Mouse (Mus musculus): Measurements from ENCODE around the gene Gpkow. TPM values are rescaled to one million over a fixed set of nuclear protein-coding genes. Genes with fewer than 3 reads are reported as not detected.
"Not testable (repeated sequence)": the region's sequence is repeated elsewhere in the genome, so short reads cannot be mapped to it uniquely, and the experiment has no call there.

Gene Gpkow
- polyA plus RNA-seq, 1 experiment from 2014 or later = 36.0 TPM

DNA sequence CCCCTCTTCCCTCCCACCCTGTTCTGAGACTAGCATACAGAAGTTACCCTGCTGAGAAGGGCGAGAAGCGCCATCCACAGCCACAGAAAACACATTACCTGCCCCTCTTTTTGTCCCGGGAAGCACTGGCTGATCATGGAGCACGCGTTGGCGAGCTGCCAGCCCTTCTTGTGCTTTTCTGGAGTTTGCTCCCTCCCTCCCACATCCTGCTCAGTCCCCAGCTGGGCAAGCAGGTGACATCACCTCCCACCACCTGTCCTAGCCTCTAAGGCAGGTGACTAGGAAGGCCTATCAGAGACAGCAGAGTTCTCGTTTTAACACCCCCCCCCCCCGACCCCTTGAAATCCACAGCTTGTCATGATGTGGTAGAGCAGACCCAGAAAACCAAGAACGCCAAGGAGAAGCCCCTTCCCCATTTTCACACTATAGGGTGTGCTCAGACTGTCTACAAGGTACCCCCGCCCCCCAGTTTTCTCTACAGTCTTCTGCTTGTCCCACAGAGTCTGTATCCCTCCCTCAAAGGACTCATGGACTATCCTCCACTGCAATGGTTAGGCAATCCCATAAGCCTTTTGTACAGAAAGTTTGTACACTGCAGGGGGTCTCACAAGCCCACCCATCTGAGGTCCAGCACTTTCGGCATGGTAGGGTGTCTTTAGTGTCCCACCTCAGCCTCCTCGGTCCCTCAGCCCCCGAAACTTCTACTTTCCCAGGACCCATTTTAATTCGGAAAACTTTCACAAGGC is 42.6 kb downstream of the Gpkow start:
- no peak for DNase-seq (ENCODE audit: low spot score)
- H3K36me3 ChIP-seq = peaks cover 27% of the 10 kb centered on the region; the same call in 1 of the 2 replicates
- H3K27me3 ChIP-seq (ENCODE audit: insufficient read depth, poor library complexity, severe bottlenecking) = no peaks in the 10 kb centered on the region
- WGBS = 74% methylated on average over 14 of the region's 14 CpGs
- no peak overlapping the region for H3K27ac ChIP-seq
- no peak overlapping the region for H3K4me3 ChIP-seq
- H3K4me1 ChIP-seq (replicated peaks) = no peaks in the 10 kb centered on the region
- H3K9me3 ChIP-seq = no peaks in the 10 kb centered on the region; the same call in 1 of the 2 replicates

DNA sequence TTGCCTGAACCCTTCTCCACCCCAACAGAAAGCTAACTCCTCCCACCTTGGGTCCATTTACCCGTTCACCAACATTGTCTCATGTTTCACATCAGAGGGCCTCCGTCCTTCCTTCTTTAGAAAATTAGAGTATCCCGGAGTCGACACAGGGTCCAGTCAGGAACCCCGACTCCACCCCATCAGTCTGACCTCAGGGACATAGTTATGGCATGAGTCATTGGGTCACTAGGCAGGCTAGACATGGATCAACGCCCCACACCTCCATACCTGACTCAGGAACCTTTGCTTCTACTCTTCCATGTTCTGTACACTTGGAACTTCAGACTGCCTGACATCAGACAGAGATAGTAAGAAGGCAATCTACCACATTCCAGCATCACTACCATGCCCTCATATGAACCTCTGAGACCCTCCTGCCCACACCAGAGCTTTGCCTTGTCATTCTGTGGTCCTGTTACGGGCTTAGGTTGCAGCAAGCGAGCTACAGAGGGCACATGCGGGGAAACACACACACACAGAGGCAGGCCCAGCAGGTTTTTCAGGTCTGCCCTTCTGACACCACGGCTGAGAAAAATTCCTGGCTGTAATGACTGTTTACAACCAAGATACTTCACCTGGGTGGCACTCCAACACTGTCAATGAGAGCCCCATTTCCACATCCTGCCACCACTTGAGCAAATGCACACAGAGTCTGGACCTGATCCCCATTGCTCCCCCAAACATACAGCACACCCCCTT is 43.3 kb downstream of the Gpkow start:
- Histone ChIP-seq H3K27me3 (ENCODE audit: insufficient read depth, poor library complexity, severe bottlenecking) (no peaks in the 10 kb centered on the region), H3K27ac (no peak overlapping the region), H3K36me3 (peaks cover 23% of the 10 kb centered on the region; the same call in 1 of the 2 replicates), H3K9me3 (no peaks in the 10 kb centered on the region; the same call in 1 of the 2 replicates), H3K4me1 (replicated peaks) (no peaks in the 10 kb centered on the region), H3K4me3 (no peak overlapping the region)
- WGBS = 68% methylated on average over 10 of the region's 10 CpGs
- DNase-seq (ENCODE audit: low spot score) = no peak

DNA sequence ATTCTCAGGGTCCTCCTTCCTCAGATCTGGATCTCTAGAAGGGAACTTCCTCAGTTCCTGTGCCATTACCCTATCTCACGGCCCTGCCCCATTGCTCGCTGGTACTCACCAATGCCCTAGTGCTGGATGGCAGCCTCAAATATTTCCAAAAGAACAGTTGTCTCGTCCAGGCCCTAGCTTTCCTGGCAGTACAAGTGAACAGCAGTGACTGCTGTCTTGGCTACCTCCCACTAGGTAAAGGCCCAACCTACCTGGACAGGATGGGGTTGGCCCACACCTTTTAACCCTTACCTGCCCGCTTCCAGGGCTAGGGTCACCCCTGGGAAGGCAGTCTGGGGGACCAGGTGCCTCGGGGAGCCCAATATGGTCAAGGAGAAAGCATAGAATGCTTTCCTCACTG is 44.2 kb downstream of the Gpkow start:
- DNase-seq (ENCODE audit: low spot score) = no peak
- no peaks in the 10 kb centered on the region for H3K27me3 ChIP-seq (ENCODE audit: insufficient read depth, poor library complexity, severe bottlenecking)

DNA sequence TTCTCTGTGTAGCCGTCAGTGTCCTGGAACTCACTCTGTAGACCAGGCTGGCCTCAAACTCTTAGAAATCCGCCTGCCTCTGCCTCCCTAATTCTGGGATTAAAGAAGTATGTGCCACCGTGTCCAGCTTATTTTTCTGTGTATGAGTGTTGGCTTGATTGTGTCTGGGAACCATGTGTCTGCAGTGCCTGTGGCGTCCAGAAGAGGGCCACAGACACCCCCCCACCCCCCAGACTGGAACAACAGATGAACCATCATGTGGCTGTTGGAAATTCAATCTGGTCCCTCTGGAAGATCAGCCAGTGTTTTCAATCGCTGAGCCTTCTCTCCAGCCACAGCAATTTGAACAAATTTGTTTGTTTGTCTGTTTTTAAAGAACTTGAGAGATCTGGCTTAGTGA is 46.5 kb downstream of the Gpkow start:
- Histone ChIP-seq H3K27me3 (ENCODE audit: insufficient read depth, poor library complexity, severe bottlenecking) (no peaks in the 10 kb centered on the region), H3K27ac (no peak overlapping the region), H3K9me3 (no peaks in the 10 kb centered on the region), H3K4me3 (no peak overlapping the region), H3K4me1 (replicated peaks) (no peaks in the 10 kb centered on the region), H3K36me3 (no peaks in the 10 kb centered on the region)
- WGBS = 59% methylated on average over 5 of the region's 5 CpGs
- DNase-seq (ENCODE audit: low spot score) = no peak

More for the DNA sequence above, 44.2 kb downstream of the Gpkow start:
- Histone ChIP-seq H3K9me3 (no peaks in the 10 kb centered on the region; the same call in 1 of the 2 replicates), H3K4me3 (no peak overlapping the region), H3K27ac (no peak overlapping the region), H3K36me3 (peaks cover 15% of the 10 kb centered on the region; the same call in 1 of the 2 replicates), H3K4me1 (replicated peaks) (no peaks in the 10 kb centered on the region)
- 80% methylated on average over 5 of the region's 5 CpGs for WGBS

DNA sequence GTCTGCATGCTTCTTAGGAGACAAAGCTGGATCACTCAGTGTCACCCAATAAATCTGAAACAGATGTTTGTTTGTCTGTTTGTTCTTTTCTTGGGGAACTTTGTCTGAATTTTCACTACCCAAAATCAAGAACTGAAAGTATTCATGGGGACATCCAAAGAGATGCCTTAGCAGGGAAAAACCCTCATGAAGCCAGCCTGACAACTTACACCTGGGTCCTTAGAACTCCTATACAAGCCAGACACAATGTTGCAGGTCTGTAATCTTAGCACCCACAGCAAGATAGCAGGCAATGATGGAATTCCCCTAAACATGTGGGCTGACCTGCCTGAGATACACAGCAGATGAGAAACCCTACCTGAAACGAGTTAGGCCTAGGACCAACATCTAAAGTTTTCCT is 48.0 kb downstream of the Gpkow start:
- no peak for DNase-seq (ENCODE audit: low spot score)
- 68% methylated on average over 1 of the region's 1 CpGs for WGBS
- H3K4me3 ChIP-seq = no peak overlapping the region
- no peaks in the 10 kb centered on the region for H3K27me3 ChIP-seq (ENCODE audit: insufficient read depth, poor library complexity, severe bottlenecking)
- no peaks in the 10 kb centered on the region for H3K36me3 ChIP-seq
- H3K27ac ChIP-seq = no peak overlapping the region
- no peaks in the 10 kb centered on the region for H3K9me3 ChIP-seq
- peaks cover 4% of the 10 kb centered on the region; the same call in 1 of the 2 replicates for H3K4me1 ChIP-seq (replicated peaks)

DNA sequence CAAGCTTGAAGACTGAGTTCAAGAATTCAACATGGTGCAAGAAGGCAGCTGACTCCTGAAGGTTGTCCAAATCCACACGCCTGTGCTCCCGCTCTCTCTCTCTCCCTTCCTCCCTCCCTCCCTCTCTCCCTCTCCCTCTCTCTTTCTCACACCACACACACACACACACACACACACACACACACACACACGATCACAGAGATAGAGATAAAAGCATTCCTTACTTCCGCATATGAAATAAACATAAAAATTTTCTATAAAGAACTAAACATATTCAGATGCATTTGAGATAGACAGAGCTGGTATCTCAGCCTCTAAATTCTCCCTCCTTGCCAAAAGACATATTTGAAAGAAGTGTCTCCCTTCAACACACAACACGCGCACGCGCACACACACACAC is 48.5 kb downstream of the Gpkow start:
- 93% methylated on average over 8 of the region's 8 CpGs for WGBS
- H3K36me3 ChIP-seq = no peaks in the 10 kb centered on the region
- H3K4me3 ChIP-seq = no peak overlapping the region
- no peak overlapping the region for H3K27ac ChIP-seq
- H3K9me3 ChIP-seq = no peaks in the 10 kb centered on the region
- H3K4me1 ChIP-seq (replicated peaks) = peaks cover 7% of the 10 kb centered on the region; the same call in 1 of the 2 replicates
- no peak for DNase-seq (ENCODE audit: low spot score)
- no peaks in the 10 kb centered on the region for H3K27me3 ChIP-seq (ENCODE audit: insufficient read depth, poor library complexity, severe bottlenecking)

DNA sequence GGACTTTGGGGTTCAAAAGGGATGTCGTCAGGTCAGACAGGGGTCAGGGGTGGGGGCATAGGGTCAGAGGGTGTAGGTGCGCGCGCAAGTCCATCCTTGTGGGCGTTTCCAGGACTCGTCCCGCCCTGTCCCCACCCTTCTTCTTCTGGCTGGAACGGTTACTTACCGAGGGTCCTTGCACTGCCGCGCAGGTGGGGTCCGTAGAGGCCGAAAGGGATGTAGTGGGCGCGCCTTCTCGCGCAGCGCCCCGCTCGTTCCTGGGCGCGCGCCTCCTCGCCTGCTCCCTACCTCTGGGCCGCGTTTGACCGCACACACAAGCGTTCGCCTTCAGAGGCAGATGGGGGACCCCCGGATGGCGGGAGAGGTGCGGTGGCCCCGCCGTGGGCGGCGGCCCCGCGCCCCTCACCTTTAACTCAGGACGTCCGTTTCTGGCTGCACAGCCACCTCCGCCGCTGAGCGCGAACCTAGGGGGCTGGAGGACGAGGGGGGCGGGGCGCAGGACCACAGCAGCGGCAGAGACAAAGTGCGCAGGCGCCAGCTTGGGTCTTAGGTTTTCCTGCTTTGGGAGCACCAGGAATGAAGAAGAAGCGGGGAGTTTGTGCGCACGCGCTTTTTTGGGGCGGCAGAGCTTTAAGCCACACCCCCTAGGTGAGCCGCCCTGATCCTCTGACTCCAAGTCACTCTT is 53.6 kb downstream of the Gpkow start, which contains the start of gene Ccdc120:
TSS of gene Ccdc120 (minus strand) at position 474 of the 685 bp plus-strand sequence.
- Histone ChIP-seq H3K27ac (peak within 1 kb of the TSS; percentile 86), H3K27me3 (ENCODE audit: insufficient read depth, poor library complexity, severe bottlenecking) (no peaks in the 10 kb centered on the region), H3K36me3 (no peaks in the 10 kb centered on the region), H3K4me1 (replicated peaks) (peaks cover 7% of the 10 kb centered on the region; the same call in 1 of the 2 replicates), H3K4me3 (peak within 1 kb of the TSS; percentile 69), H3K9me3 (no peaks in the 10 kb centered on the region)
- WGBS = 16% methylated on average over 54 of the region's 56 CpGs
- peak; percentile 77 for DNase-seq (ENCODE audit: low spot score)

DNA sequence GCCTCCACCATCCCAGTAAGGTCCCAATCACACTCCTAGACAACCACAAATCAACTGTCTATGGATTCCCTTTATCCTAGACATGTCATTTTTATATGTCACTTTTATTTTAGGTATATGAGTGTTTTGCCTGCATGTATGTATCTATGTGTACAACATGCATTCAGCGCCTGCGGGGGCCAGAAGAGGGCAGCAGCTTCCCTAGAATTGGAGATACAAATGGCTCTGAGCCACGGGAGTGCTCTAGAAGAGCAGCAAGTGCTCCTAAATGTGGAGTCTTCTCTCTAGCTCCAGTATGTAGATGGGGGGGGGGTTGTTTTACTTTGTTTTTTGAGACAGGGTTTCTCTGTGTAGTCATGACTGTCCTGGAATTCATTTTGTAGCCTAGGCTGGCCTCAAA is 56.7 kb downstream of the Gpkow start:
- not testable (repeated sequence) for H3K4me1 ChIP-seq (replicated peaks)

More for the DNA sequence above, 56.7 kb downstream of the Gpkow start:
- not testable (repeated sequence) for H3K27ac ChIP-seq; H3K4me3 ChIP-seq; DNase-seq (ENCODE audit: low spot score); H3K9me3 ChIP-seq; H3K27me3 ChIP-seq (ENCODE audit: insufficient read depth, poor library complexity, severe bottlenecking); H3K36me3 ChIP-seq
- WGBS = 19% methylated on average over 3 of the region's 3 CpGs

Other genes starting within 250 kb of the Gpkow start
- 0.07 and 0.08 TPM in 2 replicates for gene Foxp3, start 123.5 kb upstream of the Gpkow start, polyA plus RNA-seq (2016; fragmentation: Nextera tagmentation; extraction: Ambion mirVana)
- 2.5 and 2.8 TPM in 2 replicates for gene Ppp1r3f, start 122.8 kb upstream of the Gpkow start, polyA plus RNA-seq (2016; fragmentation: Nextera tagmentation; extraction: Ambion mirVana)
- 33.5 and 34.4 TPM in 2 replicates for gene Ccdc22, start 91.6 kb upstream of the Gpkow start, polyA plus RNA-seq (2016; fragmentation: Nextera tagmentation; extraction: Ambion mirVana)
- gene Cacna1f, start 90.0 kb upstream of the Gpkow start, polyA plus RNA-seq (2016; fragmentation: Nextera tagmentation; extraction: Ambion mirVana) = not detected in 2 replicates
- 18.5 and 26.5 TPM in 2 replicates for gene Syp, start 58.7 kb upstream of the Gpkow start, polyA plus RNA-seq (2016; fragmentation: Nextera tagmentation; extraction: Ambion mirVana)
- gene Prickle3, start 39.9 kb upstream of the Gpkow start, polyA plus RNA-seq (2016; fragmentation: Nextera tagmentation; extraction: Ambion mirVana) = 4.4 and 4.5 TPM in 2 replicates
- 40.9 and 52.0 TPM in 2 replicates for gene Plp2, start 25.7 kb upstream of the Gpkow start, polyA plus RNA-seq (2016; fragmentation: Nextera tagmentation; extraction: Ambion mirVana)
- not detected in 2 replicates for gene Magix, start 15.9 kb upstream of the Gpkow start, polyA plus RNA-seq (2016; fragmentation: Nextera tagmentation; extraction: Ambion mirVana)
- 19.5 and 23.7 TPM in 2 replicates for gene Wdr45, start 17.2 kb downstream of the Gpkow start, polyA plus RNA-seq (2016; fragmentation: Nextera tagmentation; extraction: Ambion mirVana)
- gene Gm45208, start 25.1 kb downstream of the Gpkow start, polyA plus RNA-seq (2016; fragmentation: Nextera tagmentation; extraction: Ambion mirVana) = not detected in 2 replicates
- 78.2 and 101 TPM in 2 replicates for gene Praf2, start 31.3 kb downstream of the Gpkow start, polyA plus RNA-seq (2016; fragmentation: Nextera tagmentation; extraction: Ambion mirVana)
- gene Ccdc120, start 53.8 kb downstream of the Gpkow start, polyA plus RNA-seq (2016; fragmentation: Nextera tagmentation; extraction: Ambion mirVana) = 18.7 and 22.9 TPM in 2 replicates
- 31.7 and 36.5 TPM in 2 replicates for gene Tfe3, start 65.4 kb downstream of the Gpkow start, polyA plus RNA-seq (2016; fragmentation: Nextera tagmentation; extraction: Ambion mirVana)
- 45.3 and 47.8 TPM in 2 replicates for gene Gripap1, start 92.6 kb downstream of the Gpkow start, polyA plus RNA-seq (2016; fragmentation: Nextera tagmentation; extraction: Ambion mirVana)
- gene Kcnd1, start 125.2 kb downstream of the Gpkow start, polyA plus RNA-seq (2016; fragmentation: Nextera tagmentation; extraction: Ambion mirVana) = 1.4 and 2.2 TPM in 2 replicates
- 43.8 and 55.9 TPM in 2 replicates for gene Otud5, start 144.2 kb downstream of the Gpkow start, polyA plus RNA-seq (2016; fragmentation: Nextera tagmentation; extraction: Ambion mirVana)
- 8.8 and 10.2 TPM in 2 replicates for gene Pim2, start 181.1 kb downstream of the Gpkow start, polyA plus RNA-seq (2016; fragmentation: Nextera tagmentation; extraction: Ambion mirVana)
- gene Slc35a2, start 186.9 kb downstream of the Gpkow start, polyA plus RNA-seq (2016; fragmentation: Nextera tagmentation; extraction: Ambion mirVana) = 26.6 and 32.5 TPM in 2 replicates
- gene Pqbp1, start 202.1 kb downstream of the Gpkow start, polyA plus RNA-seq (2016; fragmentation: Nextera tagmentation; extraction: Ambion mirVana) = 131 and 160 TPM in 2 replicates
- 206 and 214 TPM in 2 replicates for gene Timm17b, start 202.2 kb downstream of the Gpkow start, polyA plus RNA-seq (2016; fragmentation: Nextera tagmentation; extraction: Ambion mirVana)
- gene Gm10491, start 210.7 kb downstream of the Gpkow start, polyA plus RNA-seq (2016; fragmentation: Nextera tagmentation; extraction: Ambion mirVana) = not detected in 2 replicates
- not detected in 2 replicates for gene Gm10490, start 212.4 kb downstream of the Gpkow start, polyA plus RNA-seq (2016; fragmentation: Nextera tagmentation; extraction: Ambion mirVana)
- gene Pcsk1n, start 222.7 kb downstream of the Gpkow start, polyA plus RNA-seq (2016; fragmentation: Nextera tagmentation; extraction: Ambion mirVana) = 7.8 and 39.8 TPM in 2 replicates
- not detected in 2 replicates for gene Eras, start 231.5 kb downstream of the Gpkow start, polyA plus RNA-seq (2016; fragmentation: Nextera tagmentation; extraction: Ambion mirVana)

All from hindbrain, embryonic 10.5 days (tissue).